Mouse (Mus musculus): ENCODE measurements at regions not wholly inside any gene's neighbourhood (a gene's known extent, or its start where the extent isn't known, plus 50 kb on each side); places are given as distances from the start of the nearest gene placed in this dataset.

DNA sequence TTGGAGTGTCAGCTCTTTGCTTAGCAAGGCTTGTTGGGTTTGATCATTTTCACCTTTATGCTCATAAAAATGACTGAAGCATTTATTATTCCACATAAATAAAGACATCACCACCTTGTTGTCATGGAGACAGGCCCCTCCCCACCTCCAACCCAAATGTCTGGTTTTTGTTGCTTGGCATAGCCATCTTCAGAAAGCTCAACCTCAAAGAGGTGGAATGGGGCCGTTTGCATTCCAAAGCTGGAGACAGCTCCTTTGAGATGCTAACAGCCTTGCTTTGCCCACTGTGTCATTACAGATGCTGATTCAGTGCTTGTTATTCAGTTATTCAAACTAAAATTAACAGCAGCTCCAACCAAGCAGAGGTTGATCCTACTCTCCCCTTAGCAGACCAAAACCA lies 51.9 kb upstream of the Lgalsl start:
- intact Hi-C loops (cut with DNase I) = no loop called here

GRCm38 (mm10) chr11:20883907-20884306 lies 53.1 kb upstream of the Lgalsl start:
- no peak for DNase-seq

More for the DNA sequence above, 51.9 kb upstream of the Lgalsl start:
- no peak for DNase-seq

DNA sequence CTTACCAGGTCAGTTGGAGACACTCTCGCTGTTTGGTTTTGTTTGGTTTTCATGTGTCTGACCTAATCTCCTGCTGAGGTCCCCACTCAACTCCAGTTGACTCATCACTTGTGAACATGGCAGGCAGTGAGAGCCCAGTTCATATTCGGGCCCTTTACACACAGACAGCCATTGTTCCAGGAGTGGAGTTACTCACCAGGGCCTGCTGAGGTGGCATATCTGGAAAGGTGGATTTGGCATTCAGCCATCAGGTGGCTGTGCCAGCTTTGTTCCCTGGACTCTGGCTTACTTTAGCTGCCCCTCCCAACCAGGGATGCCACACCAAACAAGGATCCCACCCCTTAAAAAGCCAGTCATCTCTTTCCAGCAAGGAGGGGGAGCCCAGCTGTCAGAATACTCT lies 56.2 kb upstream of the Lgalsl start:
- intact Hi-C loops (cut with DNase I) = no loop called here
- DNase-seq = no peak

More at GRCm38 (mm10) chr11:20883907-20884306, 53.1 kb upstream of the Lgalsl start:
- intact Hi-C loops (cut with DNase I) = no loop called here

DNA sequence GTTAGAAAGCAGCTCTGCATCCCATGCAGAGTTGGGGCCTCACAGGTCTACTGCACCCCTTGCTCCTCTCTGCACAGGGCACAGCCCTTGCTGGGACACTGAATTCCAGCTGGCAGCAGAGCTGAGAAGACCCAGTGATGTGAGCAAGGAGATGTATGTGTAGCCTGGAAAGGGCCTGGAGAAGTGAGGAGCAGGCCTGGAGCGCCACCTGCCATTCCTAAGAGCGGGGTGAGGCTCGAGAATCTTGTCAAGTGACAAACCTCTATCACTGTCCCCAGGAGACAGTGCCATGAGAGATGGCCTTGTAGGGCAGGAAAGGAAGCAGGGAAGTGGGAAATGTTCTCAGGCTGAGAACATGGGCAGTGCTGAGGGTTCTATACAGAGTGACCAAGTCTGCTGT lies 59.6 kb upstream of the Lgalsl start:
- no peak for DNase-seq
- intact Hi-C loops (cut with DNase I) = loop anchor here (1.0 kb wide), 1 partner anchor 96 kb away; no protein-coding TSS in a partner anchor

DNA sequence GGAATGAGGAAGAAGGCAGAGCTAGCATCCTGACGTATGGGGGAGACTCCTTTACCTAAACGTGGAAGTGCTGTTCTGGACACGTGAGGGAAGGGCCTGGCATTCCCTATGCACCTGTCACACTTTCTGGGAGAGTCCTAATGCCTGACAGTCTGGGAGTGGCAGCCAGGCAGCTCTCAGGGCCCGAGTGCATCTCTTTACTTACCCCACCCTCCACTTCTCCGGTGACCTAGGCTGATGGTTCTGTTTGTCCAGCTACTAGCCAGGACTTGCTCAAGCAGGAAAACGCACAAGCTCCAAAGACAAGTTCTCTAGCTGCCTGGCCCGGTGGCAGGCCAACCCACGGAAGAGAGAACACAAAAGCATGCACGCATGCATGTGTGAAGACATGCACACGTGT lies 60.9 kb upstream of the Lgalsl start:
- DNase-seq = no peak
- intact Hi-C loops (cut with DNase I) = no loop called here

GRCm38 (mm10) chr11:20896277-20897123 lies 65.6 kb upstream of the Lgalsl start:
- intact Hi-C loops (cut with DNase I) = loop anchor here (5.0 kb wide), 1 partner anchor 64 kb away; the partner anchor contains the start of gene Lgalsl
- DNase-seq = peak; percentile 84 to 85

- peak in 1 of 2 experiments; percentile 29 for DNase-seq
- intact Hi-C loops (cut with DNase I) = loop anchor here (5.0 kb wide), 1 partner anchor 65 kb away; the partner anchor contains the start of gene Lgalsl
Observed at GRCm38 (mm10) chr11:20897468-20897867, 66.6 kb upstream of the Lgalsl start.

- DNase-seq = peak in 1 of 2 experiments; percentile 29
- intact Hi-C loops (cut with DNase I) = loop anchor here (5.0 kb wide), 1 partner anchor 66 kb away; the partner anchor contains the start of gene Lgalsl
Observed at GRCm38 (mm10) chr11:20898558-20898957, 67.7 kb upstream of the Lgalsl start.

- DNase-seq = no peak
- intact Hi-C loops (cut with DNase I) = loop anchor here (5.0 kb wide), 1 partner anchor 67 kb away; the partner anchor contains the start of gene Lgalsl
Observed at GRCm38 (mm10) chr11:20899766-20900165, 68.9 kb upstream of the Lgalsl start.

GRCm38 (mm10) chr11:20902001-20902400 lies 71.1 kb upstream of the Lgalsl start:
- DNase-seq = no peak
- intact Hi-C loops (cut with DNase I) = no loop called here

DNA sequence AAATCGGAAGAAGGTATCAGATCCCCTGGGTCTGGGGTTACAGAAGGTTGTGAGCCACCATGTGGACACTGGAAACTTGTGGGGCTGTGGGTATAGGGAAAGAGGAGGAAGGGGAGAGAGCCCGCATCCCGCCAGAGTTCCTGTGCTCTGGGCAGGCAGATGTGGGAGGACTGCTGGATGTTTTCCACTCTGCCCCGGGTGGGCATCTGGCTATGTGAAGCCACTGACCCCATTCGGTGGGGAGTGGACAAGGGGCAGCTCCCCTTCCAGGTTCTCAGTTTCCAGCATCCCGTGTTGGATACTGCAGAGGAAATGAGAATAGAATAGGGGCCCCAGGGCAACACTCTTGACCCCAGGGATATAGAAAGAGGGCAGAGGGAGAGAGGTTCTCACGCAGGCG lies 72.1 kb upstream of the Lgalsl start:
- intact Hi-C loops (cut with DNase I) = no loop called here
- DNase-seq = no peak

- intact Hi-C loops (cut with DNase I) = loop anchor here (5.0 kb wide), 1 partner anchor 36 kb away; no protein-coding TSS in a partner anchor
- DNase-seq = no peak
Observed at GRCm38 (mm10) chr11:20907996-20908395, 77.1 kb upstream of the Lgalsl start.

GRCm38 (mm10) chr11:20908471-20908870 lies 77.6 kb upstream of the Lgalsl start:
- intact Hi-C loops (cut with DNase I) = loop anchor here (5.0 kb wide), 1 partner anchor 36 kb away; no protein-coding TSS in a partner anchor
- DNase-seq = no peak

GRCm38 (mm10) chr11:20913042-20913441 lies 82.2 kb upstream of the Lgalsl start:
- DNase-seq = no peak
- intact Hi-C loops (cut with DNase I) = loop anchor here (5.0 to 10.0 kb wide), 2 partner anchors 456 to 542 kb away; no protein-coding TSS in a partner anchor

DNA sequence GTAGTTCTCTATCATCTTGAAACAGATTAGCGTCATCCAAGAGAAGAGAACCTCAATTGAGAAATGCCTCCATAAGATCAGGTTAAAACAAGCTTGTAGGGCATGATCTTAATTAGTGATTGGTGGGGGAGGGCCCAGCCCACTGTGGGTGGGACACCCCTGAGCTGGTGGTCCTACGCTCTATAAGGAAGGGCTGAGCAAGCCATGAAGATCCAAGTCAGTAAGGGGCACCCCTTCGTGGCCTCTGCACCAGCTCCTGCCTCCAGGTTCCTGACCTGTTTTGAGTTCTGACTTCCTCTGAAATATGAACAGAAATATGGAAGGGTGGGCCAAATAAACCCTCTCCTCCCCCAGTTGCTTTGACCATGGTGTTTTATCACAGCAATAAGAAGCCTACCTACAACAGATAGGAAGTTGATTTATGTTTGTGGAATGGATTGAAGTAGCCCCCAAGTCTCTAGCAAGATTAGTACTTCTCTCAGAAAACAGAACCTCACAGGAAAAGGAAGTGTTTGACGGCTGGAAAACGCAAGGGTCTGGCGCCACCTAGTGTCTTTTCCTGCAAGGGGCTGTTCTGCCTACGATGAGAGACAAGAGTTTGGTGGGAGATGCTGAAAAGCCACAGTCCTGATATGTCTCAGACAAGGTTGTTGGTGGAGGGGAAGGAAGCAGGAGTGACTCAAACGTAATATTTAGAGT lies 82.9 kb upstream of the Lgalsl start:
- intact Hi-C loops (cut with DNase I) = loop anchor here (1.0 to 10.0 kb wide), 5 partner anchors 55 to 541 kb away; no protein-coding TSS in a partner anchor
- DNase-seq = peak; percentile 91 to 94

GRCm38 (mm10) chr11:20914297-20914997 lies 83.6 kb upstream of the Lgalsl start:
- intact Hi-C loops (cut with DNase I) = loop anchor here (1.0 to 10.0 kb wide), 5 partner anchors 56 to 540 kb away; no protein-coding TSS in a partner anchor
- no peak for DNase-seq

DNA sequence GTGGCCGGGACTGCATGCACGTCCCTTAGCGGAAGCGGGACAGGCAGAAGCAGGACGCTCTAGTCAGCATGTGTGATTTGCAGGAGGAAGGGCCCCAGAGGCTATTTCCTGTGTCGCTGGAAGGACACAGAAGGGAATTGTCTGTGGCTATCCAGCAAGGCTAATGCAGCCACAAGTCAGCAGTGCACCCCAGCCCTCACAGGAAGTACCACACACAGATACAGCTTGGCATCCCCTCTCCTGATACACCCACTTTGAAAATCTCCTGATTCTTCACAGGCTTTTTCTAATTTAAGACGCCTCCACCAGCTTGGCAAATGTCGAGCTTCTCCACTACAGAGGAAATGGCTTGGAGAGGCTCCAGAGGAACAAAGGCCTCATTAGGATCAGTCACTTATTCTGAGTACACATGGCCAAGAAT lies 84.3 kb upstream of the Lgalsl start:
- intact Hi-C loops (cut with DNase I) = loop anchor here (2.0 to 10.0 kb wide), 4 partner anchors 42 to 540 kb away; no protein-coding TSS in a partner anchor
- DNase-seq = peak; percentile 77 to 79

DNA sequence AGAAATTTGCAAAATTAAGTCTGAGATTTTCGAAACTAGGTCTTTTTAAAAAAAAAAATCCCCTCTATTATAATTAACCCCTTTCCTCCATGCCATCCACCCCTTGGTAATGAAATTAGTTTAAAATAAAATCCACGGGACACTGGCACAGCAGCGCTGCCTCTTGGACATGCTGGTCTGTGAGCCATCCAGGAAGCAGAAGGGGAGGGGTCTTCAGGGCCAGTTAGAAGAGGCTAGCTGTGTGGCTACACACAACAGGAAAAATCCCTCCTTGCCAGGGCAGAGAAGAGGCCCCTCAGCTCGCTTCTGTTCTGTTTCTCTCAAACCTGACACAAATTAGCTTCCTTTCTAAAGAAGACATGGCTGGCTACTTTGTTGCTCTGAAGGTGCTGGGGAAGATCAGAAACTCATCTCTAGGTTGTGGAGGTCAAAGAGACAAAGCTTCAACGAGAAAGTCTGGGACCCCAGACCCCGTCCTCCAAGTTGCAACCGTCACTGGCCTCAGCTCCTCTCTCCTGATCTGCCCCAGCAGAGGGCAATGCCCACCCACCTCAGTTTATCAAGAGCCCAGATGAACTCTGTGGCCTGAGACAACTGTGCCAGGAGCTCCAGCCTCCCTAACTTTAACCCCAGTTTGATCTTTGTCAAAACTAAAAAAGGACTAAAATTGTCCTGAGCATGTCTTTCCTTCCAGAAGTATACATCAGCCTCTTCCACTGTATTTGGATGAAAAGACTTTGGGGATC lies 85.0 kb upstream of the Lgalsl start:
- intact Hi-C loops (cut with DNase I) = loop anchor here (2.0 to 10.0 kb wide), 5 partner anchors 41 to 539 kb away; no protein-coding TSS in a partner anchor
- peak in 1 of 2 experiments; percentile 32 for DNase-seq

DNA sequence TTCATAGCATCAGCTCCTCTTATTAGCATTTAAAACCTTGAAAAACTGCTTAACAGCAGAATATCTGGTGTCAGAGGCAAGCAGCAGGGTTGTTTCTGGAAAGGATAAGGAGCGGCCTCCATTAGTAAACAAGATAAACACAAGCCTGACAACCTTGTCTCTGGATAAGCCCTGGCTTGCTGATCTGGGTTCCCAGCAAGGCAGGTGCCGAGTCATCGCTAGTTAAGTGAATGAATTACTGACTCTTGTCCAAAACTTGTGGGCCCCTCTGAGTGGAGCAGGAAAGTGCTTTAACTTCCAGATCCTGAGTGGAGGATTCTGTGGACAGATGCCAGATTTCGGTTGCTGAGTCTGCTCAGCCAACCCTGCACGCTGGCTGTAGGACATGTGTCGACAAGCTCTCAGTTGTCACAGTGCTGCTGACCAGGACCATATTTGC lies 85.6 kb upstream of the Lgalsl start:
- peak; percentile 52 to 62 for DNase-seq
- intact Hi-C loops (cut with DNase I) = loop anchor here (2.0 to 10.0 kb wide), 4 partner anchors 41 to 538 kb away; no protein-coding TSS in a partner anchor
